Mouse (Mus musculus) gonadal fat pad, adult 2 months (tissue): ENCODE results near the gene Asna1. TPM values are rescaled to one million over a fixed set of nuclear protein-coding genes. Genes with fewer than 3 reads are reported as not detected.

Experiments used
- DNase-seq: peaks from one replicate; pipeline ENCODE4 v3.0.0-alpha.2; 2012; ENCODE audit warnings: low read depth
- polyA plus RNA-seq: library from polyadenylated mRNA; depleted of rRNA; stranded (reverse); fragments of >200 nt; gene quantifications from 2 replicates; pipeline ENCODE4 v1.2.3, GENCODE M21; 2012

Asna1 gene
- polyA plus RNA-seq, 1 experiment: 168 TPM

- DNase-seq: no peak
Measured at GRCm38 (mm10) chr8:85035165-85035727, 10.2 kb upstream of the Asna1 start.

- no peak for DNase-seq
Measured at GRCm38 (mm10) chr8:85034764-85035163, 9.7 kb upstream of the Asna1 start.

- no peak for DNase-seq
Measured at GRCm38 (mm10) chr8:85033867-85034266, 8.8 kb upstream of the Asna1 start.

- DNase-seq: no peak
Measured at GRCm38 (mm10) chr8:85032622-85033311, 7.7 kb upstream of the Asna1 start.

- DNase-seq: no peak
Measured at GRCm38 (mm10) chr8:85029271-85029670, 4.2 kb upstream of the Asna1 start.

- no peak for DNase-seq
Measured at GRCm38 (mm10) chr8:85027922-85028321, 2.8 kb upstream of the Asna1 start.

GRCm38 (mm10) chr8:85027516-85027855, 2.4 kb upstream of the Asna1 start:
- DNase-seq: no peak

GRCm38 (mm10) chr8:85026670-85027515, 1.8 kb upstream of the Asna1 start, which contains the start of gene Trir:
Gene Trir (plus strand): TSS chr8:85026823.
- no peak for DNase-seq

GRCm38 (mm10) chr8:85023846-85024245, 1.2 kb downstream of the Asna1 start:
- DNase-seq: no peak

- no peak for DNase-seq
Measured at GRCm38 (mm10) chr8:85021514-85022055, 3.5 kb downstream of the Asna1 start.

GRCm38 (mm10) chr8:85017209-85017608, 7.9 kb downstream of the Asna1 start:
- no peak for DNase-seq

- DNase-seq: no peak
Measured at GRCm38 (mm10) chr8:85016724-85017123, 8.4 kb downstream of the Asna1 start.

- DNase-seq: no peak
Measured at GRCm38 (mm10) chr8:85014431-85014830, 10.7 kb downstream of the Asna1 start, which contains the start of gene Best2. Gene Best2 (minus strand): TSS chr8:85014531.

- DNase-seq: no peak
Measured at GRCm38 (mm10) chr8:85013230-85013840, 11.7 kb downstream of the Asna1 start.

GRCm38 (mm10) chr8:85011242-85011641, 13.8 kb downstream of the Asna1 start:
- DNase-seq: no peak

- no peak for DNase-seq
Measured at GRCm38 (mm10) chr8:85007686-85008085, 17.4 kb downstream of the Asna1 start.

- DNase-seq: no peak
Measured at GRCm38 (mm10) chr8:84997649-84998295, 27.3 kb downstream of the Asna1 start.

- no peak for DNase-seq
Measured at GRCm38 (mm10) chr8:84996978-84997377, 28.1 kb downstream of the Asna1 start.

GRCm38 (mm10) chr8:84995680-84996079, 29.4 kb downstream of the Asna1 start:
- DNase-seq: no peak

- no peak for DNase-seq
Measured at GRCm38 (mm10) chr8:84994375-84994774, 30.7 kb downstream of the Asna1 start.

GRCm38 (mm10) chr8:84990836-84991235, 34.2 kb downstream of the Asna1 start:
- DNase-seq: no peak
